ENCODE assay signal across 13 mouse cellular contexts in genomic region chr13:102737811-102738210, GRCm38 (mm10).
"Had no signal": no experiment of that assay in that cellular context is flagged by ENCODE, and none has a peak within 500 bp of the region (broad histone marks: within the 10 kb centered on the region; RNA-seq: fewer than 3 reads in every experiment).

No protein-coding gene starts in this region.

- DNase-seq: lung, adult 18-20 months; lung, embryonic 14.5 days; lung, postnatal 10 days; lung, postnatal 4 days; midbrain, embryonic 14.5 days; retina, postnatal 1 day; right cerebral cortex, adult 18-20 months; right cerebral cortex, postnatal 25 days; right cerebral cortex, postnatal 4 days; spleen, adult 18-20 months; thymus, adult 18-20 months; thymus, postnatal 14 days; thymus, postnatal 36 days had no signal
